Mouse (Mus musculus) induced T-regulatory cell, adult 2 months (primary cell): ENCODE measurements around the gene Slc25a22.
"Not testable (repeated sequence)": the region's sequence is repeated elsewhere in the genome, so short reads cannot be mapped to it uniquely, and the experiment has no call there.

ENCODE experiments used
- DNase-seq: peaks from one replicate; pipeline ENCODE4 v3.0.0-alpha.2; 2012; ENCODE audit warnings: low read depth

Gene Slc25a22

DNA sequence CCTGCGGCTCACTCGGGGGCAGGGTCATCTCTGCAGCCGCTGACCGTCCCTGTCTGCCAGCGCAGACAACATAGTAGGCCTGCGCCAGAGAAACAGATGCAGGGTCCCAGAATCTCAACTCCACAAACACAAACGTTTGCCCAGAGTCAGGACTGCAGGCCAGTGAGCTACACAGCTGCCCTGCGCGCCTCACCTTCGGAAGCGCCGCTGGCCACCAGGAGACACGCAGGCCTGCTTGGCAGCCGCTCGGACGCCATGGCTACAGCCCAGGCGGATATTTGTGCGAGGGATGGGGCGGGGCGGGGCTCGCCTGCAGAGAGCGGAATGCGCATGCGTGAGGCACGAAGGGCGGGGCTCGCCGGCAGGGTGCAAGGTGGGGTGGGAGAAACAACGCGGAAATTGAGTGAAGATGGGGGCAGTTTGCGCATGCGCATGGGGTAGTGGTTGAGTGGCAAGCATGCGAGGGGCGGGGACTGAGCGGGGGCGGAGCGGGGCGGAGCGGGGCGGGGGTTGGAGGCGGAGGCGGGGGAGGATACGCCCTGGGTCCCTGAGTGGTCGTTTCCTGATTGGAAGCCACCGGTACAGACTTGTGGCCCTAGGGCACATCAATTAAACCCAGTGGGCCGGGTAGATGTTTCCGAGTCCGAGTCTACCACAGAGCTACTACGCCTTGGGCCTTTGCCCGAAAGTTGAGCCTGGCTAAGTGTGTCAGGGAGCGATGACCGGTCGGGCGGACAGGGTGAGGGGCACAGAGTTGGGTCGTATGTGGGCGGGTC lies 23.7 kb downstream of the Slc25a22 start, which contains the start of gene Gatd1:
Gatd1 (minus strand) TSS at position 328 of the 776 bp plus-strand sequence.
- peak; percentile 100 for DNase-seq

DNA sequence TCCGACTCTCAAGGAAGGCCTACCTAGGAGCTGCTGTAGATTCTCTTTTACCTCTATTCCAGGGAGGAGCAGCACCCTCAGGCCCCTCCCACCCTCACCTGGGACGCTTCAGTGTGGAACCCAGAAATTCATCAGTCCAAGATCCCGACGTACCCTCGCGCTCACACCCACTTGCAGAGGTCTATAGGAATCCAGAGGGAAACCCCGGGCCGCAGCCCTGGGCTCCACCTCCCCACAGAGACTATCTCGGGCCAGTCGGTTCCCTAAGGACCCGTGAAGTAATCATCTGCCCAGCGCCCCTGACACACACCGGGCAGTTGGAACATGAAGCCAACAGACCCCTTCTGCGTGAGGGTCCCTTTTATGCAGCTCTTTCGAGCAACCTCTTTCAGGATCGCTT lies 24.4 kb downstream of the Slc25a22 start:
- no peak for DNase-seq

GRCm38 (mm10) chr7:141411667-141412066 lies 26.0 kb downstream of the Slc25a22 start:
- no peak for DNase-seq

- no peak for DNase-seq
These were observed 27.1 kb downstream of the Slc25a22 start for GRCm38 (mm10) chr7:141410631-141411030.

DNA sequence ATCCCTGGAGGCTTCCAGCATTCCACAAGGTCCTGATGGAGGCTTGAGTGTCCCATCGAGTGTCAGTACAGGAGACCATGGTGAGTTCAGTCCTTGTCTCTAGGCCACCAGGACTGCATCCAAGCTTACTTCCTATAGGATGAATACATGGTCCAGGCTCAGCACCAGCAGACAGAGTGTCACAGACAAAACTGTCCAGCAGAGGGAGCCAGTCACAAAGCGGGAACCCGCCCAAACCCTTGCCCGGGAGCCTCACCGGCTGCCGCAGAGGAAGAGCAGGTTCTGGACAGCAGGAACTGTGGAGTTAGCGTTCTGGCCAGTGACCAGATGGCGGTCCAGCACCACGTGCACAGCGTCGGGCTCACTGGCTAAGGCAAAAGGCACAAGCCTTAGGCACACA lies 28.9 kb downstream of the Slc25a22 start:
- DNase-seq = peak; percentile 90

DNA sequence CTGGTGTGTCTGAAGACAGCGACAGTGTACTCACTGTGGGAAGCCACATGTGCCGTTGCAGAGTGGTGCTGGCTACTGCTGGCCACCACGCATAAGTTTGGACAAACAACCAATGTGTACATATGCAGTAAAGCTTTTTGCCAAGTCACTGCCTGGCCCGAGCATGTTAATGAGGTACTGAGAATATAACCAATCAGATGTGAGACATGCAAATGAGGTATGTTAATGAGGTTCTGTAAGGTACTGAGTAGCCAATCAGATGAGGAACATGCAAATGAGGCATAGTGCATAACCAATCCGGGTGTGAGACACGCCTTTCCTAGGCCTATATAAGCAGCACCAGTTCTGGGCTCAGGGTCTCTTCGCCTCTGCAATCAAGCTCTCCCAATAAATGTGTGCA lies 30.0 kb downstream of the Slc25a22 start:
- not testable (repeated sequence) for DNase-seq

- DNase-seq = no peak
These were observed 32.2 kb downstream of the Slc25a22 start for GRCm38 (mm10) chr7:141405466-141405865.

DNA sequence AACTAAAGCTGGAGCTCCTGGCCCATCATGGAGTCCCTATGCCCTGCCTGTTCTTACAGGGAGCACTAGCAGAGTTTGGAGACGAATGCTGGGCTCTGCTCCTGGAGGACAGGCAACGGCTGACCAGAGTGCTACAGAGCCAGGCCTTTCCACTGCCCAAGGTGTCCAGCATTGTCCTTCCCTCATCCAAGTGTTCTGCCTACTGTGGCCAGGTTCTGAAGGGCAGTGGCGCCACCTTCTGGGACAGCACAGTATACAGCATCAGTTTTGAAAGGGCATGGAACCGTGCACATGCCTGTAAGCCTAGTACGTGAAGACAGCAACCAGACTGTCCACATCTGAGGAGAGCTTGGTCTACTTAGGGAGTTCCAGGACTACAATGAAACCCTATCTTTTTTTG lies 34.4 kb downstream of the Slc25a22 start:
- peak; percentile 70 for DNase-seq

- DNase-seq = no peak
These were observed 42.3 kb downstream of the Slc25a22 start for GRCm38 (mm10) chr7:141395348-141395747.

GRCm38 (mm10) chr7:141394771-141395170 lies 42.9 kb downstream of the Slc25a22 start:
- DNase-seq = peak; percentile 90

- no peak for DNase-seq
These were observed 43.5 kb downstream of the Slc25a22 start for GRCm38 (mm10) chr7:141394158-141394557.

DNA sequence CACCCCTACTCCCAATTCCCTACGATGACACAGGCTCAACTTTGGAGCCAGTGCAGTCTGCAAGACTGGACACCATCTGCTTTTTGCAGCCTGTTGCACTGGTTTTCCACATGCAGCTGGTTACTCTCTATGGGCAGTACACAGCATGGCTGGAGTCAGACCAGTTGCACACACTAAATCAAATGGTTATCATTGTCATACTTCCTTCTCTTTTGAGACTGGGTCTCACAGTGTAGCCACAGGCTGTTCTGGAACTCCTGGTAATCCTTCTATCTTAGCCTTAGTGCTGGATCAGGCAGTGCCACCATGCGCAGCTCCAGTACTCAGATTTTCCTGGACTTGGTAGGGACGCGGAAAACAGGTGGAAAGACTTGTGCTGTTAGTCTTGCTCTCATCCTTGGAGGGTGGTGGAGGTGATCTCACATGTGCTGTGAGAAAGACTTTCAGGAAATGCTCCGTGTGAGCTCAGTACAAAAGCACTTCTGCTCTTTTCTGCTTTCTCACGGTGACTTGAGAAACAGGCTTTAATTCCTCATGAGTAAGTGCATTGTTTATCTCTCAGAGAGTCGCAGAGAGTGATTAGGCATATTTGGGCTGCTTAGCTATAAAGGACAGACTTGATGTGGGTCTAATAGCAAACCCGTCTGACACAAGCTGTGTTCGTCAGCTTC lies 45.0 kb downstream of the Slc25a22 start:
- DNase-seq = peak; percentile 39

DNA sequence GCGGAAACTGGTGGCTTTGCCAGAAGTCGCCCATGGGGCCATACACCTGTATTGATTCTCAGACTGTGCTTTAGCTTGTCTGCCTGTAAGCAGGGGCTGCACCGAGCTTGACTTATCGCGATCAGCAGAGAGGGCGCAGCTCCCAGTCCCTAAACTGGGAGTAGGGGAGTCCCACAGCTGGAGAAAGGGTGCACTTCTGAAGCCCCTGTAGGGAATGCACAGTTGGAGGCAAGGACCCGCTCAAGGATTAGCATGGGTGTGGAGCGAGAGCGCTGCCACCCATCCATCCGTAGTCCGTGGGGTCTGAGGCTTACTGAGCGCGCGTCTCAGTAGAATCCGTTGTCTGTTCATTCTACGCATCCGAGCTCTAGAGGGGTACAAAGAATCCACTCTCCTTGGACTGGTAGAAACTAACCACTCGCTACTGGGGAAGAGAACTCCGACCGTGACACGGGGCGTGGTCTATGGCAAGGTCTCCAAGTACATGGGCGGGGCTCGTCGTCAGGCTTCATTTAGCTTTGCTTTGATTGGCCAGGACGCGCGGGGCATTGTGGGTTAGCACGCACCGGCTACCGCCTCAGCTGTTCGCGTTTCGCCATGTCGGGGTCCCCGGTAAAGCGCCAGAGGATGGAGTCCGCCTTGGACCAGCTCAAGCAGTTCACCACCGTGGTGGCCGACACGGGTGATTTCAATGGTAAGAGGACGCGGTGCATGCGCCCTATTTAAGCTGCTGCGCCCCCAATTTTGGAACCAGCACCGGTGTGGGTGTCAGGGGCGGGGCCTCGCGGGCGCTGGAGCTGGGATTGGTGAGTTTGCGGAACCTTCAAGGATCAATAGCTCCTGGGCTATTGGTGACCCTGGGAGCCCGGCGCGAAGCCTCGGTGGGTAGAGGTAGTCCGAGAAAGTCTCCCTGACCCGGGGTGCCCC lies 45.8 kb downstream of the Slc25a22 start, which contains the start of gene Taldo1:
Taldo1 (plus strand) TSS at position 575 of the 927 bp plus-strand sequence.
- peak; percentile 99 for DNase-seq

DNA sequence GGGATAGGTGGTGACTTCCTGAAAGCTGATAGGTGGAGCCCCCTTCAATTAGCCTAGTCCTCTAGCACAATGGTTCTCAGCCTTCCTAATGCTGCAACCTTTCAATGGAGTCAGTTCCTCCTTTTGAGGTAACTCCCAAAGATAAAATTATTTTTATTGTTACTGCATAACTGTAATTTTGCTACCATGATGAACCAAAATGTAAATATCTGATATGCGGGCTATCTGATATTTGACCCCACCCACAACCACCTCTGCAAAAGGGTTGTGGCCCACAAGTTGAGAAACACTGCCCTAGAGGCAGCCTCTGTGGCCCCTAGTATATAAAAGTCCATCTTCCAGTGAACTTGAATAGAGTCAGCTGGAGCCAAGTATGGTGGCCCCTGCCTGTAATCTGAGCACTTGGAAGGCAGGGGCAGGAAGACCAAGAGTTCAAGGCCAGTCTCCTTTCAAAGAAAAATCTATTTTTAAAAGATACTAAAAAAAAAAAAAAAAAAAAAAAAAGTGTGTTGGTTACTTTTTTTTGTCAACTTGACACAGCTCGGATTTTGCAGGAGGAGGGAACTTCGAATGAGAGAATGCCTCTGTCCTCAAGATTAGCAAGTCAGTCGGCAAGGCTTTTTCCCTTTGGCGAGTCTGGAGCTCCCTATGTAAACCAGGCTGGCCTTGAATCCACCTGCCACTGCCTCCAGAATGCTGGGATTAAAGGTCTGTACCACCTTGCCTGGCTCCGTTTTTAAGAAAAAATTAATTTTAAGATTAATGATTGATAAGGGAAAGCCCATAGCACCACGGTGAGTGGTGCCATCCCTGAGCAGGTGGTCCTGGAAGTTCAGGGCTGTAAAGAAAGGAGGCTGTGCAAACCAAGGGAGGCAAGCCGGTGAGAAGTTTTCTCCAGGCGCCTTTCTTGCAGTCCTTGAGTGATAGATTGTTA lies 47.1 kb downstream of the Slc25a22 start:
- DNase-seq = no peak

GRCm38 (mm10) chr7:141388487-141389109 lies 49.1 kb downstream of the Slc25a22 start:
- DNase-seq = no peak

GRCm38 (mm10) chr7:141387807-141388486 lies 49.7 kb downstream of the Slc25a22 start:
- peak; percentile 37 for DNase-seq

DNA sequence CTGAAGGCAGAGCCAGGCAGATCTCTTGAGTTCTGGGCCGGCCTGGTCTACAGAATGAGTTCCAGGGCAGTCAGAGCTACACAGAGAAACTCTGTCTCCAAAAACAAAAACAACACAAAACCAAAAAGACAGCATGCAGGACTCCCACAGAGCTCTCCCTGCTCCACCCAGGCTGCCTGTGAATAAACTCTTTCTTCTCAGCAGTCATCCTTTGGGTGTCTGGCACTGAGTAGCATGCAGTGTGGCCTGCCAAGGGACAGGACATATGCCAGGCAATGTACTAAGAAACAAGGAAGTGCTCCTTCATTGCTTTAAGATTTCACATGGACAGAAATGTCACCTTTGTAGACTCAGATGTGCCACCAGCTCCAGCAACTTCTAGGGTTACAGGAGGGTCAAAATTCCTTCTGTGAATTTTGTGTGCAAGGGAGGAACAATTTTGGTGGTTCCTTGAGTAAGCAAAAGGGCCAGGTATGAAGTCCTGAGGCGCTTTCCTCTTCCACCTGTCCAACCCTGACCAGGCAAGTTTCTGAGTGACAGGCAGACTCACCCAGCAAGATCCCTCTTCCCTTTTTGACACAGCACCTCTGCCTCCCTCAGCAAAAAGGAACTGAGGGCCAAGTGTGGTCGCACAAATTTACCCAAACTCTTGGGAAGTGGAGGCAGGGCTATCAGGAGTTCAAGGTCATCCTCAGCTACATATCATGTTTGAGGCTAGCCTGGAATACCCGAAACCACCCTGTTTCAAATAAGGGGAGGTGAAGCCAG lies 56.4 kb downstream of the Slc25a22 start:
- DNase-seq = no peak
